Mouse (Mus musculus): Measurements from ENCODE around the gene Fam110c. TPM values are rescaled to one million over a fixed set of nuclear protein-coding genes. Genes with fewer than 3 reads are reported as not detected.

Fam110c gene
- polyA plus RNA-seq, 1 experiment from 2014 or later, result 0.63 TPM

DNA sequence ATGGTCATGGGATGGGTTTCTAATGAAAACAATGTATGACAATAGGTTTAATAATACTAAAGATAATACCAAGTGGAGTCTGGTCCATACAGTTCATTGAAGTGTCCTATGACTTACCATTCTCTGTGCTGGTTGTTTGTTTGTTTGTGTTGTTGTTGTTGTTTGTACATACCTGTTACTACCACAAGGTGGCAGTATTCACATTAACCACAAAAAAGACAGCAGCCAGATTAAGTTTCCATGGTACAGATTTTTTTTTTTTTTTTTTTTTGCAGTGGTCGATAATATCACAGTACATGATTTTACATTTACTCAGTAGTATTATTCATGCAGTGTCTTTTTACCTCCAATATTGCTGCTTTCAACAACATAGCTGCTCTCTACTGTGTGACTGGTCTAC is 52.4 kb downstream of the Fam110c start:
- WGBS, result 15% methylated on average over 1 of the region's 1 CpGs
- no peak for DNase-seq (ENCODE audit: low spot score)
- H3K27me3 ChIP-seq (replicated peaks; ENCODE audit: control insufficient read depth, insufficient read depth, low read length), result no peaks in the 10 kb centered on the region

DNA sequence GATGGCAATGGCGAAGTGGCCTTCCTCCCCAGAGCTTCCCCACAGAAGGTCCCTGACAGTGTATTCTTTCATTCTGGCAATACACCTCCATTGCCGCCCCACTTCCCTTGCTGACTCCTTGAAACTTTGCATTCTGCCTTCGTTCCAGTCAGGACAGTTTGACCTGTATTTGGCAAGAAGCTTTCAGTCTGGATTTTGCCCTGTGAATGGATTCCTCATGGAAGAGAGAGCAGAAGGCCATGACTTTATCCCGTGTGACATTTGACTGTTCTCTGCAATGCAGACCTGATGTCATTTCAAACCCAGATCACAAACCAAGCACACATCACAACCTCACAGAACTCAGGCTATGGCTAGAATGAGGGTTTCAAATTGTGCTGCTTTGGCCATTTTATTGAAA is 55.9 kb downstream of the Fam110c start:
- Histone ChIP-seq H3K4me3 (ENCODE audit: low read depth, low read length) (no peak overlapping the region), H3K9ac (ENCODE audit: low read depth, low read length) (no peak overlapping the region), H3K27ac (replicated peaks; ENCODE audit: low read depth, low read length) (no peak overlapping the region), H3K4me1 (ENCODE audit: control insufficient read depth, insufficient read depth, low read length) (0 out of 2 replicates have a peak, but pooled peaks cover 9% of the 10 kb centered on the region), H3K4me2 (ENCODE audit: low read depth, low read length) (no peak overlapping the region), H3K9me3 (ENCODE audit: control insufficient read depth, low read length) (no peaks in the 10 kb centered on the region), H3K27me3 (replicated peaks; ENCODE audit: control insufficient read depth, insufficient read depth, low read length) (no peaks in the 10 kb centered on the region), H3K36me3 (ENCODE audit: control insufficient read depth, insufficient read depth, low read length) (no peaks in the 10 kb centered on the region)
- no peak for DNase-seq (ENCODE audit: low spot score)
- ATAC-seq (ENCODE audit: low read depth), result no peak
- 83% methylated on average over 4 of the region's 4 CpGs for WGBS

More for the DNA sequence above, 52.4 kb downstream of the Fam110c start:
- no peak overlapping the region for H3K27ac ChIP-seq (replicated peaks; ENCODE audit: low read depth, low read length)
- no peaks in the 10 kb centered on the region for H3K36me3 ChIP-seq (ENCODE audit: control insufficient read depth, insufficient read depth, low read length)
- H3K4me2 ChIP-seq (ENCODE audit: low read depth, low read length), result no peak overlapping the region
- 0 out of 2 replicates have a peak, but pooled peaks cover 3% of the 10 kb centered on the region for H3K4me1 ChIP-seq (ENCODE audit: control insufficient read depth, insufficient read depth, low read length)
- no peaks in the 10 kb centered on the region for H3K9me3 ChIP-seq (ENCODE audit: control insufficient read depth, low read length)
- H3K4me3 ChIP-seq (ENCODE audit: low read depth, low read length), result no peak overlapping the region
- no peak overlapping the region for H3K9ac ChIP-seq (ENCODE audit: low read depth, low read length)
- ATAC-seq (ENCODE audit: low read depth), result no peak

Other genes starting within 250 kb of the Fam110c start
- 4.6 and 5.6 TPM in 2 replicates for gene Alkal2, start 189.5 kb upstream of the Fam110c start, polyA plus RNA-seq (2014; fragmentation: Nextera tagmentation; extraction: Ambion mirVana)
- 145 and 153 TPM in 2 replicates for gene Acp1, start 162.3 kb upstream of the Fam110c start, polyA plus RNA-seq (2014; fragmentation: Nextera tagmentation; extraction: Ambion mirVana)
- gene Sh3yl1, start 162.2 kb upstream of the Fam110c start, polyA plus RNA-seq (2014; fragmentation: Nextera tagmentation; extraction: Ambion mirVana), result 9.9 and 11.9 TPM in 2 replicates
- not detected in 2 replicates for gene Gm6993, start 166.9 kb downstream of the Fam110c start, polyA plus RNA-seq (2014; fragmentation: Nextera tagmentation; extraction: Ambion mirVana)
- gene Lamb1, start 191.4 kb downstream of the Fam110c start, polyA plus RNA-seq (2014; fragmentation: Nextera tagmentation; extraction: Ambion mirVana), result 84.2 and 93.9 TPM in 2 replicates